Mouse (Mus musculus) CD4-positive helper T cell, adult 2 months (primary cell): ENCODE results near the gene Phf13.
A peak's percentile ranks its signal among the peaks of the same experiment; 100 is the strongest.
"Not testable (repeated sequence)": the region's sequence is repeated elsewhere in the genome, so short reads cannot be mapped to it uniquely, and the experiment has no call there.

Source experiments
- DNase-seq: peaks from one replicate; pipeline ENCODE4 v3.0.0-alpha.2; 2012; ENCODE audit warnings: low read depth, missing footprints, low spot score

The Phf13 gene

DNA sequence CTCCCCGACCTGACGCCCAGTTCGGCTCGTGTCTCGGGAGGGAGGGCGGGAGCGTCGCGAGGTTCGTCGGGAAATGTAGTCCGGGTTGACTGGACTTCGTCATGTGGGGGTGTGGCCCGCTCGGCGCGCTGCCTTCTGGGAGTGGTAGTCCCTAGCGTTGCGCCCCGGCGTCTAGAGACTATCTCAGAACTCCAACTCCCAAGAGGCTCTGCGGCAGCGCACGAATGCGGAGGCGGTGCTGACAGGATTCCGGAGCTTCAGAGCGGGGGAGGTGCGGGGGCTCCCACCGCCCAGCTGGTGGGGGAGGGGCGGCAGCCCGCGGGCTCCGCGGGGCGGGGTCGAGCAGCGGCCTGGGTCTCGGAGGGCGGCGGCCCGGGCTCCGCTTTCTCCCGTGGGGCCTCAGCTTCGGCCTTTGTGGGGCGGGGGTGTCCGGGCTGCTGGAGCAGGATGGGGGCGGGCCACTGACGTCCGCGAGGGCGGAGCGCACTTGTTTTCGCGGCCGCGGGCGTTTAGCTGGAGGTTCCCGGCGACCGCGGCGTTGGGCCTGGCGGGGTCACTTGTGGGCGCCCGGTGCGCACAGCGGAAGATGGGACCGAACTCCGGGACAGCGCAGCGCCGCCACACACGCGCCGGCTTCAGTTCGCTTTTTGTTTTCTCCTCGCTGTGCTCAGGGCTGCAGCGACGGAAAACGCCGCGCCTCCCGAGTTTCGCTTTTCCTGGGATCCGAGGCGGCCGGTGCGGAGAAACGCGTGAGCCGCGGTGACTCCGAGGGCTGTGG is at the start of gene Phf13:
Phf13 (minus strand) TSS at position 86 of the 778 bp plus-strand sequence.
- DNase-seq = peak; percentile 99

DNA sequence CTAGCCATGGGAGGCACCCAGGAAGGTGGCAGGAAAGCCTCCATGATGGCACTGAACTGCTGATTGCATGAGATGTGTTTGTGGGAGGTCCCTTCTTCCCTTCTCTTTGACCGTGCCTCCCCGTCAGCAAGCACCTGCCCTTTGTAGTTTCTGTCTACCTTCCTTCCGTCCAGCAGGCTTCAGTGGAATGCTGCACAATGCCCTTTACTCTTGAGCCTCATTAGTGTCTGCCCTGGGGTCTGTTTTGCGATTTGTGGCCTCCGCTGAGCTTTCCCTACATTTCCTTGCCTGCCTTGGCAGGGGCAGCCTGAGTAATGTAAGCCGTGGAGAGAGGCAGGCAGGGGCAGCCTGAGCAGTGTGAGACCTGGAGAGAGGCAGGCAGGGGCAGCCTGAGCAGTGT is 48.6 kb upstream of the Phf13 start:
- no peak for DNase-seq

DNA sequence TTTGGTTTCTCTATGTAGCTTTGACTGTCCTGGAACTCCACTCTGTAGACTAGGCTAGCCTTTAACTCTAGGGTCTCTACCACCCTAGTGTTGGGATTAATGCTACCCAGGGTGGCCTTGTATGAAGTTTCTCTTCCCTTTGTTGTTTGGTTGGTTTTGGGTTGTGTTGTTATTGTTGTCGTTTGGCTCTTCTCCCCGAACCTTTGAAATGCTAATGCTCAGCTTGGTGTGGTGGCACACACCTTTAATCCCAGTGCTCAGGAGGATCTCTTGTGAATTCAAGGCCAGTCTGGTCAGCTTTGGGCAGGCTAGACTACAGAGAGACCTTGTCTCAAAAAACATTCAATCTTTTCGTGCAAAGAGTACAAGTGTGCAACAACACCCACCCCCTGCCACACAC is 47.1 kb upstream of the Phf13 start:
- no peak for DNase-seq

DNA sequence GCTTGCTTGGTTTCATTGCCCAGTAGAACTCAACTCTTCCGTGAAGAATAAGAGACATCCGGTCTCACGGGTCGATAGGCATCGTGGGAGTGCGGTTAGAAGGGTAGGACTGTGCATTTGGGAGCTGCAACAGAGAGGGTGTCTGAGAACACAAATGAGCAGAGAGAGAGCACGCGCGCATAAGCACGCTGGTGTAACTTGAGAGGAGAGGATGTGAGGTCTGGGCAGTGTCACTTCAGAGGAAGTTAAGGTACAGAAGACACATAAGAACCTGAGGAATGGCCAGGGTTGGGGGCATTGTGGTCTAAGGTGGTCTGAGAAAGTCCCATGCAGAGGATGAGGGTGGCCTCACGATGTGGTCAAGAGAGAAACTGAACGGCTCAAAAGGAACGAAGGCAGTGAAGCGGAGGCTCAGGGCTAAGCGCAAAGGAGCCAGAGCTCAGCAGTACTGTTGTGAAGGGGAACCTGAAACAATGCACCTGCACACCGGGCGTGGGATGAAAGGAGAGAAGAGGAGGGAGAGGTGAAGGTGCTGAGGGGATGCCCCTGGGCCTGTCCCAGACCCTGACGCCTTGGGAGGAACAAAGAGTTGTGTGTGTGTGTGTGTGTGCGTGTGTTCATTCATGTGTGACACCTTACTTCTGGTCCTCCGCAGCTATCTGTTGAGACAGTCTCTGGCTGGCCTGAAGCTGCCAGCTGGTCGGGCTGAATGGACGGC is 46.0 kb upstream of the Phf13 start:
- no peak for DNase-seq

DNA sequence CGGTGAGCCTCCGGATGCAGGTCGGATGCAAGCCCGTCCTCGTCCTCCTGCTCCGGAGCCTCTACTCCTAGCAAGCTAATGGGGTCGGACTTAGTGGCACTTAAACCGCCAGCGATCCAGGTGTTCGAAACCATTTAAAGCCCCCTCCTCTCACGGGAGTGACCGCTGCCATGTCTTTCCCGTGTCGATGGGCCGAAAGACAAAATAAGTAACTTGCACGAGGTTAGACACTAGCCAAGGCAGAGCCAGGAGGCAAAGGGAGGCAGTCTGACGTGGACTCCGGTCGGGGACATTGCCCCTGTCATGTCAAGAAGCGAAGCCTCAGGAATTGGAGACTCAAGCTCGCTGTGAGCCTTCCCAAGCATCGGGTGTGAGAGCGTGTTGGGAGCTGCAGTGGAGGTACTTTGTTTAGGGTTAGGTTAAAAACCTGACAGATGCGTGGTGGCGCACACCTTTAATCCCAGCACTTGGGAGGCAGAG is 43.8 kb upstream of the Phf13 start:
- no peak for DNase-seq

DNA sequence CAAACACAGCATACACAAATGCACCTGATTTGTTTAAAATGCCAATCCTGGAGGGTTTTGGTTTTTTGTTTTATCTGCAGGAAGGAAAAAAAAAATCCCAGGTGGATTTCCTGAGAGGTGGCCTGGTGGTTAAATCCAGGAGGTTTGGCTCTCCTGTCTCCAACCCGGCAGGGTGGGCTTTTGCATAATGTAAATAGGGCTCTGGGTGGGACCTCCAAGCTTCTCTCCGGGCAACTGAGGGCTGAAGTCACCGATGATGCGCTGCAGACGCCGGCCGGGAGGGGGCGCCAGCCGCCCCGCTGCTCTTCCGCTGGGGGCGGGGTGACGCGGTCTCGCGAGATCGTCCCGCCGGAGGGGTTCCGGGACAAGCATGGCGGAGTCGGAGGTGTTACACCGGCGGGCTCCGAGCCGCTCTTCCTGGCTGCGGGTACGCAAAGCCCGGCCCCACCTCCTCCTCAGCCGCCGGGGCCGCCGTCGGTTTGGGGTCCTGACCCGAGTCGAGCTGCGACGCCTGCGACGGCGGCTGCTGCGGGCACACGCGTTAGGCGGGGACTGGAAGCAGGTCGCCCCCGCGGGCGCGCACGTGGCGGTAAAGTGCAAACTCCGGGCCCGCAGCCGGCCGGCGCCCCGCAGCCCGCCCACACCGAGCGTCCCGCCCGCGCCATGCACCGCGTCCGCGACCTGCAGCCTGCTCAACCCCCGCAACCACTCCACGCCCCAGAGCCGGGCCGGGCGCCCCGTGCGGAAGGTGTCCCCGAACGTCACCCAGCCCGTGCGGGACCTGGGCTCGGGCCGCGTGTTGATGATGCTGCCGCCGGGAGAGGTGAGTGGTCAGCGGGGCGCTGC is 43.1 kb upstream of the Phf13 start, which contains the start of gene Nol9:
Nol9 (plus strand) TSS at position 337 of the 846 bp plus-strand sequence.
- peak; percentile 93 for DNase-seq

DNA sequence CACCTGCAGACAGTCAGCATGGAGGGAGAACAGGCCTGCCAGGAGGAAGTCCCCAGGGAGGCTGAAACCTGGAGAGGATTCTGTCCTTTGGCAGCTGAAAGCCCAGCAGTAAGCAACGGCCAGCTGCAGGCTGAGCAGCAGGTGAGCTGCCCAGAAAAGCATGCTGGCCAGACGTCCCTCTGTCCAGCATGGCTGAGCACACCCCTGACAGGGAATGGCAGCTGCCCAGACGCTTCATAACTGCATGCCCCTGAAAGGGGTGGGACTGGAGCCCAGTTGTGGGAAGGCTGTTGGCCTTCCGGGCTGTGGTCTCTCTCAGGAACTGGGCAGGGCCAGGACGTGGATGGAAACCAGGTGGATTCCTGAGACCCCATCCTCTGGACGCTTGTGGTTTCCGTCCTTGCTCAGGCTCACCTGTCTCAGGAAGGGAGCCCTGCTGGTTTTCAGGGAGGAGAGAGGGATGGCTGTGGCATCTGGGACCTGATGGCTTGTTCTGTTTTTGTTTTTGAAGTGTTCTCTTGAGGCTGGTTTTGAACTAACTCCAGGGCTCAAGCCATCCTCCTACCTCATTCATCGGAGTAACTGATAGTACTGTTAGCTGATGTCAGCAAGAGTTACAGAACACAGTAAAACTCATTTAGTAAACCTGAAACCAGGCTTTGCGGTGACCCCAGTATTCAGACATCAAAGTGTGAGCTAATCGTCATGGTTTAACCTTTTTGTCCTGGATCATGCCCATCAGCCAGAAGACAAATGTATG is 42.3 kb upstream of the Phf13 start, which contains the start of gene Tas1r1:
Tas1r1 (minus strand) TSS at position 344 of the 760 bp plus-strand sequence.
- peak; percentile 58 for DNase-seq

DNA sequence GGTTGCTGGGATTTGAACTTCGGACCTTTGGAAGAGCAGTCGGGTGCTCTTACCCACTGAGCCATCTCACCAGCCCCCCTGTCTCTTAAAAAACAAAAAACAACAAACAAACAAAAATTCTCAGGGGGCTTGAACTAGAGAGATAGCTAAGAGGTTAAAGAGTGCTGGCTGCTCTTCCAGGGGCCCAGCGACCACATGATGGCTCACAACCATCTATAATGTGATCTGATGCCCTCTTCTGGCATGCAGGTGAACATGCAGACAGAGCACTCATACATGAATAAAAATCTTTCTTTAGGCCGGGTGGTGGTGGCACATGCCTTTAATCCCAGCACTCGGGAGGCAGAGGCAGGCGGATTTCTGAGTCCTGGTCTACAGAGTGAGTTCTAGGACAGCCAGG is 40.4 kb upstream of the Phf13 start:
- DNase-seq = not testable (repeated sequence)

DNA sequence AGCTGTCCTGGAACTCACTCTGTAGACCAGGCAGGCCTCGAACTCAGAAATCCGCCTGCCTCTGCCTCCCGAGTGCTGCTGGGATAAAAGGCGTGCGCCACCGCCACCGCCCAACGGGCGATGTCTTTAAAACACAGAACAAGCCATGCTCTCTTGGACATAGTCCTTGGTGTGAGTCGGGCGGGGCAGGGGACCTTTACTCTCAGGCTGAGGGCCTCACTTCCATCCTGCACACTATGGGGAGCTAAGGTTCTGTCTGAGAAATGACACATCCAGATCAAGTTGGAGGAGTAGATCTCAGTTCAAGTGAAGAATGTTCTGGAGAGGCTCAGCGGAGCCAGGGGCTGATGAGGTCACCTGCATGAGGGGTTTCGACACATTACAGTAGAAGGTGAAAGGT is 36.9 kb upstream of the Phf13 start:
- no peak for DNase-seq

DNA sequence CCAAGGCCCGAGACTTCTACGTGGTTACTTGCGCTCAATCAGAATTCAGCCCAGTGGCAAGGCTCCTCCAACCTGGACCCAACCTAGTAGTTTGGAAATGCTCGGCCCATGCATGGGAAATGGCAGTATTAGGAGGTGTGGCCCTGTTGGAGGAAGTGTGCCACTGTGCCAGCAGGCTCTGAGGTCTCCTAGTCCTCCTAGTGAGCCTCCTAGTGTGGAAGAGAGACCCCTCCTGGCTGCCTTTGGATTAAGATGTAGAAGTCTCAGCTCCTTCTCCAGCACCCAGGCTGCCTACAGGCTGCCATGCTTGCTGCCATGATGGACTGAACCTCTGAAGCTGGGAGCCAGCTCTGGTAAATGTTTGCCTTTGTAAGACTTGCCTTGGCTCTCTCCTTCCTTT is 33.9 kb upstream of the Phf13 start:
- DNase-seq = no peak

DNA sequence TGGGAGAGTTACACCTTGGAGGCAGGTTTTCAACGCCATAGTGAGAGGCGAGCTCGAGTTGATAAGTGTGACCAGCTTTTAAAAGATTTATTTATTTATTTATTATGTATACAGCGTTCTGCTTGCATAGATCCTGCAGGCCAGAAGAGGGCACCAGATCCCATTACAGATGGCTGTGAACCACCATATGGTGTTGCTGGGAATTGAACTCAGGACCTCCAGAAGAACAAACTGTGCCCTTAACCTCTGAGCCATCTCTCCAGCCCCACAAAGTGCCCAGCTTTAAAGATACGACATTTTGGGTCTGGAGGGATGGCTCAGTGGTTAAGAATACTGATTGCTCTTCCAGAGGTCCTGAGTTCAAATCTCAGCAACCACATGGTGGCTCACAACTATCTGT is 33.0 kb upstream of the Phf13 start:
- peak; percentile 37 for DNase-seq

DNA sequence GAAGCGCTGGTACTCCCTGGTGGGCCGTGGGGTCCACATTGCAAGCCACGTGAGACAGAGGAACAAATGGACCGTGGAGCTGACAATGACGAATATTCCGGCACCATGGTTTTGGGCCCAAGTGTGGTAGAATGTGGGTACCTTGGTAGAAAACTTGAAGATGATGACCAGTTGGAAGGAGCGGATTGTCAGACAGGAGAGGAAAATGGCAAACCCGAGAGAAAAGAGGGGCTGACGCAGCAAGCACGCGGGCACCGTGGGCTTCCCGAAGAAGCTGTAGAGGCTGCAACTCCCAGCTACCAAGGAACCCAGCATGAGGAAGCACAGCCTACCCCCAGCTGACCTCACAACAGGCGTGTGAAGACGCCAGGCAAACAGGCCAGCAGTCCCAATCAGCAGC is 32.4 kb upstream of the Phf13 start:
- DNase-seq = no peak

DNA sequence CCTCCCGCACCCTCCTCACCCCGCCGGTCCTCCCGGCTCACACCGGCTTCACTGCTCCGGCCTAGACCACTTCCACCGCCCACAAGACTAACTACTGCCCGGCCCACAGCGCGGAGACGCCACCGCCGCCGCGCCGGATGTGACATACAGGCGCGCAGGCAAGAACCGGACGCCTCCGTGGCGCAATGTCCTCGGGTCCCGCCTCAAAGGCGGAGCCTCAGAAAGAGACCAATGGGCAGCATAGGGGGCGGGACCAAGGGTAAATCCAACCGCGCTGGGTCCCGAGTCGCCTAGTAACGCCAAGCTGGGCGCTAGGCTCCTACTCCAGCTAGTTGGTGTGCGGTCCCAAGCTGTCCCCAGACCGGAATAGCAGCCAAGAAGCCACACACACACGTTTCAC is 31.5 kb upstream of the Phf13 start, which contains the start of gene Zbtb48:
Zbtb48 (minus strand) TSS at position 148 of the 400 bp plus-strand sequence.
- DNase-seq = peak; percentile 96

DNA sequence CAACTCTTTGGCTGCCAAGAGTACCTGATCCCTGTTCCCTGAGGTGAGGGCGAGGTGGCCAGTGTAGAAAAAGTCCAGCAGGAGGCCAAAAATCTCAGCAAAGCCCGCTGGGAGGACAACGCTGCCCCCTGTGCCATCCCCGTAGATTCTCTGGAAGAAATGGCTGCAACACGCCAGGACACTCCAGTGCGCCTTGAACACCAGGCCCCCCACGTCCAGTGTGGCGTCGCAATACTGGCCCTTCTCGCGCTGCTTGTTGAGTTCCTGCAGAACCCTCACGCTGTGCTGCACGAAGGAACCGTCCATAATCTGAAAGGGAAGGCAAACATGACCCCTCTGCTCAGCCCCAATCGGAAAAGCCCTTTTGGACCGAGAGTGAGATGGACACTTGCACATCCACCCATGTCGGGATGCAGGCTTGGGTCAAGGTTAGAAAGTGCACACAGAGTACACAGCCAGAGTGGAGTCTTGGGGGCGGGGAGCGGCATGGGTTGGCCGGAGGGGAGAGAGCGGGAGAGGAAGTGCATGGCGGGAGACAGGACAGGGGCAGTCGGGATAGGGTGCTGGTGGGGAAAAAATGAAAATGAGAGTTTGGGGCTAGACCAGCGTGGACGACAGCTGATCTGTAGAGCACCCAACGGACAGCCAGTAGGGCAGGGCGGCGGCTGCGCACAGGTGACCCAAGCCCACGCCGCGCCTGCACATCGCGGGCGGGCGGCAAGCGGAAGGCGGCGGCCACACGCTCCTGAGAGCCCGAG is 30.9 kb upstream of the Phf13 start:
- no peak for DNase-seq

DNA sequence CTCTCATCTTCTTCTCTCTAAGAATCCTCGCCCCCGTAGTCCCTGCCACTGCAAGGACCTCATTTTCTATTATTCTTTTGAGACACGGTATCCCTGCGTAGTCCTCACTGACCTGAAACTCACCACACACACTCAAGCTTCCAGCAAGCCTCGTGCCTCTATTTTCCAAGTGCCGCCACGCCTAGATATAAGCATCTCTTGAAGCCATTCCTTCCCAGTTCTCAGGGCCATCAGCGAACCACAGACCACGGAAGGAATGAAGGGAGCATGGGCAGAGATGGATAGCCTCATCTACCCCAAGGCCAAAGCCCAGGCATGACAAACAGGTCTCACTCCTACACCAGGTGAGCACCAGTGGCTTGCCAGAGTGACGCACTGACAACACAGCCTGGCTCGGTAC is 28.5 kb upstream of the Phf13 start:
- DNase-seq = no peak

DNA sequence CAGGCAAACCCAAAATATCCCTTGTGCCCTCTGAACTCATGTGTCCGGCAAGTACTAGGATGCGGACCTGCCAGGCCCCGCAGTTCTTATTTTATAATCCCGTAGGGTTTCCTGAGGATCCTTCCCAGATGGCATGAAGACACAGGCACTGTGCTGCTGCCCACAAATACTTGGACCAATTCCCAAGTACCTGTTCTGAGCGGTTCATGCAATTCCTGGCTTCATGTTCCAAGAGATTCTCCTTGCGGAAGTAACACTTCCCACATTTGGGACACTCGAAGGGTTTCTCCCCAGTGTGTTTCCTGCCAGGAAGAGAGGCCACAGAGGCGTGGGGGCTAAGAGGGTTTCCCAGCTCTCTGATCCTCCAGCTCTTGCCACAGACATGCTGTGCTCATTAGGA is 26.4 kb upstream of the Phf13 start:
- DNase-seq = no peak

DNA sequence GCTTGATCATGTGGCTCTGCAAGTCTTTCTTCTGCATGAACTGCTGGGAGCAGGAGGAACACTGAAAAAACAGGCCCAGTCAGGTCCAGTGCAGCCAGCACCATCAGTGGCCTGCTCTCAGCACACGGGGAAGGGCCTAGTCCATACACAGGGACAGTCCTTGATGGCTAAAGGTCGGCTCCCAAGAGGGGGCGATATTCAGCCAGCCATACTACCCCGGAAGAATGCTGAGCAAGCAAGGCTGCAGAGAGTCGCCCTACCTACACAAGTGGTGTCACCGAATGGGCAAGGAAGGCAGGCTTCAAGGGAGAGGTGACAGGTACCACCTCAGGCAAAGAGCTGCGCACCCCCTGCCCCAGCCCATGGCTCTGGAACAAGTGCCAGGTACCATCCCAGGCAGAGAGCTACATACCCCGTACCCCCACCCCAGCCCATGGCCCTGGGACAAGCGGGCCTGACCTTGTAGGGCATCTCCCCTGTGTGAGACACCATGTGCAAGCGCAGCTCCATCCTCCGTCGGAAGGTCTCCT is 25.6 kb upstream of the Phf13 start:
- DNase-seq = no peak

DNA sequence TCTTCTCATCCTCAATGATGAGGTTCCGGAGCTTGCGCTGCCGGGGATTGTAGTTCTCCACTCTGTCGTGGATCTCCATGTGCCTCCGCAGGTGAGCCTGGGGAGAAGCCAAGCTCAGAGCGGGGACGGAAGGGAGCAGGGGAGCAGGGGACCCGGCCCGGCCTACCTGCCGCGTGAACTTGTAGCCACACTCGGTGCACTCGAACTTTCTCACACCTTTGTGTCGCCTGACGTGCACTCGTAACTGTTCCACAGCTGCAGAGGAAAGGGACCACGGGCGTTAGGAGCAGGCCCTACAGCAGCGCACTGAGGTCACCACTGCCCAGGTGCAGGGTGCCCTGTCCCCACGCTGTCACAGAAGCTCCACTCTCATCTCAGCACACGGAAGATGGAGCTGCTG is 24.0 kb upstream of the Phf13 start:
- DNase-seq = no peak

DNA sequence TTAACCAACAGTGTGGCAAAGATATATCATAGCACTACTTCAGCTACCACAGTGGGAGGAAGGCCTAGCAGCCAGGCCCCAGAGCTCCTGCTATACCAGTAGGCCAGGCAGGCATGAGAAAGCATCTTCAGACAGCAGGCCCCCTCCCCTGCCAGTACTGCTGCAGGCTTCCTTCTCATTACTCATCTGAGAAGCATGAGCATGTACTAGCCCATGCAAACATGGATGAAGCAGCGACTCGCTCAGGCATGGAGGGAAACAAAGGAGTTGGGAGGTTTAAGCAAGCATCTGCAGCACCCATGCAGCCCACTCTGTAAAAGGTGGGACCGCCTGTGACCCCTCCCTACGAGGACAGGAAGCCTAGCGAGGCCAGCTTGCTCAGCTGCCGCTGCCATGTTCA is 23.0 kb upstream of the Phf13 start:
- no peak for DNase-seq
